1 mouse cellular context compared by ENCODE assay signal in the genomic region with DNA sequence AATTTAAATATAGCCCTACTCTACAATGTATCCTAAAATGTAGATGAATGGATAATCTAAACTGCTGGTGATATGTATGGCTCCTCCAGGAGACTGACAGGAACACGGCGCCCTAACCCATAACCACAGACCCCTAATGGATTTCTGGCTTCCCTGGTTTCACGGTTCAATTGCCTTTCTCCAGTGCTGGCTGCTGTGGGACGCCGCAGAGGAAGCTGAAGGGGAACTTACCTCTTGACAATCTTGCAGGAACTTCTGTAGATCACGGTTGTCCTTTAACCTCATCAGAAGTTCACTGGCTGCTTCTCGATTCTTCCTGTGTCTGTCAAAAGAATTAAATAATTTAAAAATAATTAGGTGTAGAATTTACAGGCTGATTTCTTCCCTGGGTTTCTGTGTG.
TF ChIP-seq lines count a peak whose summit lies in the region.

No protein-coding gene starts in this region.

TF ChIP-seq in MEL, 35 proteins besides CTCF, POLR2A, EP300 and RAD21 (continued from another document):
- TF ChIP-seq TCF12 (IDR thresholded peaks at IDR 0.05; ENCODE audit: low read depth, low read length) (no peak), MEF2A (IDR thresholded peaks at IDR 0.05; ENCODE audit: extremely low read depth, insufficient replicate concordance, low read depth, low read length, poor library complexity, severe bottlenecking) (no peak), MAZ (IDR thresholded peaks at IDR 0.05; ENCODE audit: low read depth, low read length) (no peak), GABPA (IDR thresholded peaks at IDR 0.05; ENCODE audit: low read depth, low read length) (no peak), SIN3A (IDR thresholded peaks at IDR 0.05; ENCODE audit: low read length) (no peak)
TF ChIP-seq in MEL: peak in this region for 0.
